Mouse (Mus musculus) liver, embryonic 14.5 days (tissue): ENCODE measurements around the gene Traf3ip3.

ENCODE experiments used
- CTCF ChIP-seq: IDR thresholded peaks from 2 replicates; pipeline ENCODE4 v1.5.1; 2016; ENCODE audit warnings: antibody characterized with exemption, low read depth, control low read depth
- EP300 ChIP-seq: IDR thresholded peaks from 2 replicates; pipeline ENCODE4 v1.6.1; 2016; ENCODE audit warnings: antibody characterized with exemption, low read depth

- TF ChIP-seq EP300 (no peak), CTCF (no peak)
Measured at GRCm38 (mm10) chr1:193159163-193159562, 42.3 kb downstream of the Traf3ip3 start.
